Mouse (Mus musculus): Measurements from ENCODE around the gene Lztr1.

Lztr1 gene

DNA sequence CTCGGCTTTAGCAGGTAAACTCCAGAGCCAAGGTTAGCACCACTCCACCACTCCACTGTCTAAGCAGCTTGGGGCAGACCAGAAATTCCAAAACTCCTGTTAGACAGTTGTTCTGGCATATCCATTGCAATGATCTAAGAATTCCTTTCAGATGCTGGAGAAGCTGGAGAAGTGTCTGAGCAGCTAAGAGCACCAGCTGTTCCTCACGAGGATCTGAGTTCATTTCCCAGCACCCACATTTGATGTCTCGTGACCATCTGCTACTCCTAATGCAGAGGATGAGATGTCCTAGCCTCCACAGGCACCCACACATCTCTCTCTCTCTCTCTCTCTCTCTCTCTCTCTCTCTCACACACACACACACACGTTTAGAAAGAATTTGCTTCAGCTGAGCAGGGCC, 48.4 kb downstream of the Lztr1 start:
- peak in 1 of 2 experiments; percentile 5 for DNase-seq (ENCODE audit: low spot score in 2 of 2)

DNA sequence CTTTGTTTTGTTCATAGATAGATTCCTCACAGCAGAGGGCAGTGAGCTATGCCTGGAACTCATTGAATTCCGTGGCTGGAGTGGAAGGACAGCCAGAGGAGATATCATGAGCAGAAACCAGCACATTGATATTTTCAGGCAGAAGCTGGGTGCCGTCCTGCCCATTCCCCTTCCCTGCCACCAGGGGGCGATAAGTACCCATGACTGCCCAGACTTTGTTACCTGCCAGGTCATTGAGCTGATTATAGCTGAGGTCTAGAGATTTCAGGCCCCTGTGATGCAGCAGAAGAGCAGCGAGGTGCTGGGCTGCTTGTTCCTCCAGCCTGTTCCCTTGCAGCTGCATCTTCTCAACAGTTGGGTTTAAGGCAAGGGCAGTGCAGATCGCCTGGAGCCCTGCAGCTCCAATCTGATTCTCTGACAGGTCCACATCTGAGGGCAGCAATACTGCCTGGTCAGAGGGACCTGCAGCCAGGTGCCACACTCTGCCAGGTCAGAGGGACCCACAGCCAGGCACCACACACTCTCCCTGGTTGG, 49.5 kb downstream of the Lztr1 start:
- peak; percentile 63 to 75 for DNase-seq (ENCODE audit: low spot score in 2 of 2)

DNA sequence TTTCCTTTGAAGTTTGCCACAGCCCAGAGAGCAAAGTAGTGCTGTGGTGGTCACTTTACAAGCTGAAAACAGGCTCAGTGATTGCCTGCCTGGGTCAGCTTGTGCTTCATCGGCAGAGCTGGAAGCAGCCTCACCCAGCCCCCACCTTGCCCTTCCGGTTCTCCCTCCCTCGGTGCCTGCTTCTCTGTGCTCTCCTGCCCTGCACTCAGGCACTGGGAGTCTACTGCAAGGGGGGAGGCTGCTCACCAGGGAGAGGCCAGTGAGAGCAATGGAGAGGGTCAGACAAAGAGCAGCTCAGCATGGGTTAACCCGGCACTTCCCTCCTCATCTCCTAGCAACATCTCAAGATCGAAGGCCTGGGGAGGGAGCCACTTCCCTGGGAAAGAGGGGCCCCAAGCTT, 50.3 kb downstream of the Lztr1 start:
- no peak for DNase-seq (ENCODE audit: low spot score in 2 of 2)

DNA sequence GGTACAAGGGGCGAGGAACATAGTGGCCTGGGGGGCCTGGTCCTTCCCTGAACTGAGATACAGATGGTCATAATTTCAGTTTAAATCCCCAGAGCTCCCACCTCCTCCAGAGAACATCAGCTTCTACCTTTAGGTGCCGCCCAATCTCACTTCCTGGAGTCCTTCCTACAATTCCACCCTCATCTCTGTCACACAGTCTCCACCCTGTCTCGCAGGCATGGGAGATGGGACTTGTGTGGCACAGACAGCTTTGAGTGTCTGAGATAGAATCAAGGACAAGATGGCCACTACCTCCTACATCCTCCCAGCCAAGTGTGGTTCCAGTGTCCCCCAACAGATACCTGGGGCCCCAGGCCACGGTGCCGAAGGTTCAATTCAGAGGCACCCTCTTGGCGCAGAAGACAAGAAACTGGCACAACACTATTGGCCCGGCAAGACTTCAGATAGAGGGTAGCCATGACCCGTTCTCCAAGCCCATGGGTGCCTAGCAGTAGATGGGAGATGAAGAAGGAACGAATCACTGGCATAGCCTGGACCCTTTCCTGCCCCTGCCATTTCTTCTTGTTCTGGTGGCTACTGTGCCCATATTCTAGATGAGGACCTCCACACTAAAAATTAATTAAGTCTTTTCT, 51.0 kb downstream of the Lztr1 start:
- peak in 1 of 2 experiments; percentile 13 for DNase-seq (ENCODE audit: low spot score in 2 of 2)

DNA sequence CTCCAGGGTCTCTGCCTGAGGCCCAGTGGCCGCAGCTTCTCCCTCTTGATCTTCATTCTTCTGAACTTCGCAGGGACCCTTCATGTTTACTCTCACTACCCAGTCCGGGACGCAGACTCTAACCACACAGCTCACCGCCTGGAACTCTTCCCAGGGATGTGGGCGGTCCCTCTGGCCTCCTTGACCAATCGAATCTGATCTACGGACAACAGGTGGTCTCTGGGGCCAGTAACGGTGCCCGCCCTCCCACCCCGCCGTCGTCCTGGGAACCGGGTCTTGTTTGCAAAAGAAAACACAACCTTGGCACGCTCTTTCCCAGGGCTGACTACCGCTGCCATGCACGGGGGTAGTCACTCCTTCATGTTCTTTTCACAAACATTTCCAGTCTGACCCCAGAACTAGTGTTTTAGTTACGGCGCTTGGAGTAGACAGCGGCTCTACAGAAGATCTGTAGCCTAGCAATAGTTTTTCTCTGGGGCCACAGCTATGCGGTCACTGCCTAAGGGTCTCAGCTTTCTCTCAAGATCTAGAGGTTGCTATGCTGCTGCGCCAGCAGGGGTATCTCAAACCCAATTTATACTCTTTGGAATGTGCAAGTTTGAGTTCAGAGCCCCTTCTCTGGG, 52.8 kb downstream of the Lztr1 start, which contains the start of gene Lrrc74b:
Gene Lrrc74b, minus strand, starts transcription at position 120 of the 623 bp plus-strand sequence.
- DNase-seq (ENCODE audit: low spot score in 2 of 2), result peak; percentile 71 to 72

DNA sequence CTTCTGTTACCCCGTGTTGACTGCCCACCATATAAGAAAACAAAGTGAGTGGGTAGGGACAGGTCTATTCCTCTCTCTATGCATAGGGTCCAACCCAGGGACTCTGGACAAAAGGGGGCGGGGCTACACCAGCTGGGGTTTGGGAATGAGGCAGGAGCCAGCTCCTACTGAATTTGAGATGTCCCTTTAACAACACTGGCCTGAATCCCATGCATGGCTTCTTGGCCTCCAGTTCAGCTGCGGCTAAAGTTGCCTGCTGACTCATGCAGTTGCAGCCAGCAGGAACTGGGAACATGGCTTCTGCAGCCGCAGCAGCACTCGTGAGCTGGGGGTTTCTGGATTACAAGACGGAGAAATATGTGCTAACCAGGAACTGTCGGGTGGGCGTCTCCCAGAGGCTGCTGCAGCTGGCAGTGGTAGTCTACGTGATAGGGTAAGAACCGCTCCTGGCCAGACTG, 53.3 kb downstream of the Lztr1 start, which contains the start of gene P2rx6:
Gene P2rx6, plus strand, starts transcription at position 135 of the 458 bp plus-strand sequence.
- DNase-seq (ENCODE audit: low spot score in 2 of 2), result peak in 1 of 2 experiments; percentile 45

DNA sequence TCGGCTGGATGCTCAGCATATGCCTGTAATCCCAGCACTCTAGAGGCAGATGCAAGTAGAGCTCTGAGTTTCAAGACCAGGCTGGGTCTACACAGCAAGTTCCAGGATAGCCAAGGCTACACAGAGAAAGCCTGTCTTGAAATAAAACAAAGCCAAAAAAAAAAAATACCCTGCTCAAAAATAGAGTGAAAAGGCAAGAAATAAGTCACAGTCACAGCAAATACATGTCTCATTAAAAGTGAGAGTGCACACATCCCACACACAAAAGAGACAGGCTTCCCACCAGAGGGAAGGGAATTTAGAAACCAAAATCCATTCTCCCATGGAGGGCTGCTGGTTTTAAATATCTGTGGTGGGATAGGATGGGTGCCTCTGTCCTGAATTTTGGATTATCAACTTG, 55.1 kb downstream of the Lztr1 start:
- DNase-seq (ENCODE audit: low spot score in 2 of 2), result no peak

DNA sequence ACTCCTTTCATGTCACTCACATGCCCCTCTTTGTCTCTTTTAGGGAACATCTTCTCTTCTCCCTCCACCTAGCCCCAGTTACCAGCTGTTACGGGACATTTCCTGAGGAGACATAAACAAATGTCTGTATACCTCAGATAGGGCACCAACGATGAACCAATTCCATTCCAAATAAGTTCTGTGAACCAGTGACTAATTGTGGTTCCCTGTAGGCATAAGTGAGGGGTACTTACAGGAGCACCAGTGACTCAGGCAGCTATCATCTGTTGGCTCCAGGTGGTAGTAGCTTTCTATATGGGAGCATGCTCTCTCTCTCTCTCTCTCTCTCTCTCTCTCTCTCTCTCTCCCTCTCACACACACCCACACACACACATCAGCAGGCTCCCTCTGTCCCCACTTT, 55.7 kb downstream of the Lztr1 start:
- no peak for DNase-seq (ENCODE audit: low spot score in 2 of 2)

DNA sequence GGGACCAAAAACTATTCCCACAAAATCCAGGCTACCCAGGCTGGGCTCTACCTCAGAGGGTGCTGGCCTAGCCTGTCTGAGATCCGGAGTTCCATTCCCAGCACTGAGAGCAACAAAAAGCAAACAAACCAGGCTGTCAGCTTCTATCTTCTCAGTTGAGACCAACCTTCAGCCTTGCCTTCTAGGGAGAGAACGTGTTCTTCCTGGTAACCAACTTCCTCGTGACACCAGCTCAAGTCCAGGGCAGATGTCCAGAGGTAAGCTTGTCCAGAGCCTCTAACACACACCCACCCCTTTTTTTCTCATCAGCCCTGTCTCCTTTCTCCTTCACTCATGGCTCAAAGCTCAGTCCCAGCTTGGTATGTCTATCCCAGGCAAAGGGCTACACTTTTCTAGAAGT, 56.3 kb downstream of the Lztr1 start:
- DNase-seq (ENCODE audit: low spot score in 2 of 2), result no peak

DNA sequence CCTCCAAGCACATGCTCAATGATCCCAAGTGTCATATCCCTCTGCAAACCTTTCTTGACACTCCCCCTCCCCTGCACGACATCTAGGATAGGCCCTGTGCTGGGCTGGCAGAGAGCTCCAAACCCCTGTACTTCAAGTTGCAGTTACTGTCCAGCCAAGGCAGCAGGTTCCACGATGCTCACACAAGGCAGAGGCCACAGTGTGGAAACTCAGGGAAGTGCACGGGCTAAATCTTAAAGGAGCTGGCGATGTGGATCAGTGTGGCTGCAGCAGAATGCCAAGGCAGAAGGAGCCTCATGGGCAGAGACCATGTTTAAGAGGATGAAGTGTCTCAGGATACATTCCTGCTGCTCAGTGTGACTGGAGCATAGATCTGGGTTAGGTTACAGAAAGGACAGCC, 57.7 kb downstream of the Lztr1 start:
- DNase-seq (ENCODE audit: low spot score in 2 of 2), result no peak
